Mouse (Mus musculus): ENCODE results near the gene Prelid1. TPM values are rescaled to one million over a fixed set of nuclear protein-coding genes. Genes with fewer than 3 reads are reported as not detected.
A peak's percentile ranks its signal among the peaks of the same experiment; 100 is the strongest.

Gene Prelid1
- polyA plus RNA-seq, 1 experiment from 2014 or later: 405 TPM

- no peak overlapping the region for H3K4me3 ChIP-seq (ENCODE audit: low read depth, low read length)
- H3K4me1 ChIP-seq (ENCODE audit: control insufficient read depth, insufficient read depth, low read length): no peaks in the 10 kb centered on the region
- no peak overlapping the region for H3K9ac ChIP-seq (replicated peaks; ENCODE audit: low read length)
- 76% methylated on average over 12 of the region's 12 CpGs for WGBS
- no peaks in the 10 kb centered on the region for H3K27me3 ChIP-seq (ENCODE audit: control insufficient read depth, insufficient read depth, low read length)
- DNase-seq (ENCODE audit: low spot score) (no peak), ATAC-seq (replicated peaks; ENCODE audit: insufficient number of reproducible peaks, low FRiP score, low TSS enrichment, low read depth) (no peak)
- H3K27ac ChIP-seq (replicated peaks; ENCODE audit: low read depth, low read length): no peak overlapping the region
- no peaks in the 10 kb centered on the region for H3K9me3 ChIP-seq (replicated peaks; ENCODE audit: control insufficient read depth, low read length)
- H3K4me2 ChIP-seq (ENCODE audit: low read depth, low read length): no peak overlapping the region
- no peaks in the 10 kb centered on the region for H3K36me3 ChIP-seq (replicated peaks; ENCODE audit: control insufficient read depth, insufficient read depth, low read depth, low read length)
These were observed 18.1 kb downstream of the Prelid1 start for GRCm38 (mm10) chr13:55338131-55339054.

GRCm38 (mm10) chr13:55339259-55339658, 19.0 kb downstream of the Prelid1 start:
- 25% methylated on average over 2 of the region's 2 CpGs for WGBS
- ATAC-seq (replicated peaks; ENCODE audit: insufficient number of reproducible peaks, low FRiP score, low TSS enrichment, low read depth) (no peak), DNase-seq (ENCODE audit: low spot score) (no peak)

GRCm38 (mm10) chr13:55342469-55342868, 22.2 kb downstream of the Prelid1 start:
- H3K9me3 ChIP-seq (replicated peaks; ENCODE audit: control insufficient read depth, low read length): no peaks in the 10 kb centered on the region
- WGBS: 43% methylated on average over 11 of the region's 11 CpGs
- ATAC-seq (replicated peaks; ENCODE audit: insufficient number of reproducible peaks, low FRiP score, low TSS enrichment, low read depth) (no peak), DNase-seq (ENCODE audit: low spot score) (no peak)
- no peak overlapping the region for H3K4me2 ChIP-seq (ENCODE audit: low read depth, low read length)
- no peak overlapping the region for H3K4me3 ChIP-seq (ENCODE audit: low read depth, low read length)
- H3K27ac ChIP-seq (replicated peaks; ENCODE audit: low read depth, low read length): no peak overlapping the region
- H3K36me3 ChIP-seq (replicated peaks; ENCODE audit: control insufficient read depth, insufficient read depth, low read depth, low read length): peaks cover 19% of the 10 kb centered on the region; the same call in 1 of the 2 replicates
- no peaks in the 10 kb centered on the region for H3K4me1 ChIP-seq (ENCODE audit: control insufficient read depth, insufficient read depth, low read length)
- no peaks in the 10 kb centered on the region for H3K27me3 ChIP-seq (ENCODE audit: control insufficient read depth, insufficient read depth, low read length)
- H3K9ac ChIP-seq (replicated peaks; ENCODE audit: low read length): no peak overlapping the region

More at GRCm38 (mm10) chr13:55339259-55339658, 19.0 kb downstream of the Prelid1 start:
- H3K27me3 ChIP-seq (ENCODE audit: control insufficient read depth, insufficient read depth, low read length): no peaks in the 10 kb centered on the region
- no peaks in the 10 kb centered on the region for H3K9me3 ChIP-seq (replicated peaks; ENCODE audit: control insufficient read depth, low read length)
- no peak overlapping the region for H3K9ac ChIP-seq (replicated peaks; ENCODE audit: low read length)
- no peaks in the 10 kb centered on the region for H3K4me1 ChIP-seq (ENCODE audit: control insufficient read depth, insufficient read depth, low read length)
- H3K4me3 ChIP-seq (ENCODE audit: low read depth, low read length): no peak overlapping the region
- H3K27ac ChIP-seq (replicated peaks; ENCODE audit: low read depth, low read length): no peak overlapping the region
- H3K36me3 ChIP-seq (replicated peaks; ENCODE audit: control insufficient read depth, insufficient read depth, low read depth, low read length): no peaks in the 10 kb centered on the region
- H3K4me2 ChIP-seq (ENCODE audit: low read depth, low read length): no peak overlapping the region

GRCm38 (mm10) chr13:55344286-55344685, 24.0 kb downstream of the Prelid1 start:
- Histone ChIP-seq H3K27ac (replicated peaks; ENCODE audit: low read depth, low read length) (no peak overlapping the region), H3K4me2 (ENCODE audit: low read depth, low read length) (no peak overlapping the region), H3K36me3 (replicated peaks; ENCODE audit: control insufficient read depth, insufficient read depth, low read depth, low read length) (peaks cover 19% of the 10 kb centered on the region), H3K4me3 (ENCODE audit: low read depth, low read length) (no peak overlapping the region), H3K9me3 (replicated peaks; ENCODE audit: control insufficient read depth, low read length) (no peaks in the 10 kb centered on the region), H3K27me3 (ENCODE audit: control insufficient read depth, insufficient read depth, low read length) (no peaks in the 10 kb centered on the region), H3K9ac (replicated peaks; ENCODE audit: low read length) (no peak overlapping the region), H3K4me1 (ENCODE audit: control insufficient read depth, insufficient read depth, low read length) (no peaks in the 10 kb centered on the region)
- DNase-seq (ENCODE audit: low spot score) (no peak), ATAC-seq (replicated peaks; ENCODE audit: insufficient number of reproducible peaks, low FRiP score, low TSS enrichment, low read depth) (no peak)
- WGBS: 86% methylated on average over 7 of the region's 7 CpGs

- DNase-seq (ENCODE audit: low spot score) (no peak), ATAC-seq (replicated peaks; ENCODE audit: insufficient number of reproducible peaks, low FRiP score, low TSS enrichment, low read depth) (no peak)
- Histone ChIP-seq H3K27me3 (ENCODE audit: control insufficient read depth, insufficient read depth, low read length) (no peaks in the 10 kb centered on the region), H3K36me3 (replicated peaks; ENCODE audit: control insufficient read depth, insufficient read depth, low read depth, low read length) (peaks cover 30% of the 10 kb centered on the region), H3K9me3 (replicated peaks; ENCODE audit: control insufficient read depth, low read length) (no peaks in the 10 kb centered on the region), H3K4me1 (ENCODE audit: control insufficient read depth, insufficient read depth, low read length) (no peaks in the 10 kb centered on the region), H3K27ac (replicated peaks; ENCODE audit: low read depth, low read length) (no peak overlapping the region), H3K4me3 (ENCODE audit: low read depth, low read length) (no peak overlapping the region), H3K4me2 (ENCODE audit: low read depth, low read length) (no peak overlapping the region), H3K9ac (replicated peaks; ENCODE audit: low read length) (no peak overlapping the region)
- 84% methylated on average over 11 of the region's 11 CpGs for WGBS
These were observed 26.4 kb downstream of the Prelid1 start for GRCm38 (mm10) chr13:55346745-55347144.

- DNase-seq (ENCODE audit: low spot score) (no peak), ATAC-seq (replicated peaks; ENCODE audit: insufficient number of reproducible peaks, low FRiP score, low TSS enrichment, low read depth) (no peak)
- no peaks in the 10 kb centered on the region; the same call in 1 of the 2 replicates for H3K4me1 ChIP-seq (ENCODE audit: control insufficient read depth, insufficient read depth, low read length)
- H3K4me2 ChIP-seq (ENCODE audit: low read depth, low read length): peak overlapping the region; percentile 74
- peak overlapping the region; percentile 98 for H3K4me3 ChIP-seq (ENCODE audit: low read depth, low read length)
- H3K9me3 ChIP-seq (replicated peaks; ENCODE audit: control insufficient read depth, low read length): no peaks in the 10 kb centered on the region
- no peaks in the 10 kb centered on the region; the same call in 1 of the 2 replicates for H3K27me3 ChIP-seq (ENCODE audit: control insufficient read depth, insufficient read depth, low read length)
- H3K9ac ChIP-seq (replicated peaks; ENCODE audit: low read length): no peak overlapping the region
- no peak overlapping the region for H3K27ac ChIP-seq (replicated peaks; ENCODE audit: low read depth, low read length)
- H3K36me3 ChIP-seq (replicated peaks; ENCODE audit: control insufficient read depth, insufficient read depth, low read depth, low read length): no peaks in the 10 kb centered on the region
These were observed 40.8 kb downstream of the Prelid1 start for GRCm38 (mm10) chr13:55361145-55361544.

- H3K36me3 ChIP-seq (replicated peaks; ENCODE audit: control insufficient read depth, insufficient read depth, low read depth, low read length): no peaks in the 10 kb centered on the region
- ATAC-seq (replicated peaks; ENCODE audit: insufficient number of reproducible peaks, low FRiP score, low TSS enrichment, low read depth): peak; percentile 46
- H3K27me3 ChIP-seq (ENCODE audit: control insufficient read depth, insufficient read depth, low read length): no peaks in the 10 kb centered on the region; the same call in 1 of the 2 replicates
- no peaks in the 10 kb centered on the region; the same call in 1 of the 2 replicates for H3K4me1 ChIP-seq (ENCODE audit: control insufficient read depth, insufficient read depth, low read length)
- DNase-seq (ENCODE audit: low spot score): peak; percentile 3
- WGBS: under 1% methylated on average over 32 of the region's 32 CpGs
- peak overlapping the region; percentile 87 for H3K9ac ChIP-seq (replicated peaks; ENCODE audit: low read length)
- peak overlapping the region; percentile 74 for H3K4me2 ChIP-seq (ENCODE audit: low read depth, low read length)
- no peaks in the 10 kb centered on the region for H3K9me3 ChIP-seq (replicated peaks; ENCODE audit: control insufficient read depth, low read length)
- H3K4me3 ChIP-seq (ENCODE audit: low read depth, low read length): peak overlapping the region; percentile 98
- H3K27ac ChIP-seq (replicated peaks; ENCODE audit: low read depth, low read length): peak overlapping the region; percentile 80
These were observed 41.7 kb downstream of the Prelid1 start for GRCm38 (mm10) chr13:55361974-55362452.
